17 mouse cellular contexts compared by ENCODE assay signal in the genomic region with DNA sequence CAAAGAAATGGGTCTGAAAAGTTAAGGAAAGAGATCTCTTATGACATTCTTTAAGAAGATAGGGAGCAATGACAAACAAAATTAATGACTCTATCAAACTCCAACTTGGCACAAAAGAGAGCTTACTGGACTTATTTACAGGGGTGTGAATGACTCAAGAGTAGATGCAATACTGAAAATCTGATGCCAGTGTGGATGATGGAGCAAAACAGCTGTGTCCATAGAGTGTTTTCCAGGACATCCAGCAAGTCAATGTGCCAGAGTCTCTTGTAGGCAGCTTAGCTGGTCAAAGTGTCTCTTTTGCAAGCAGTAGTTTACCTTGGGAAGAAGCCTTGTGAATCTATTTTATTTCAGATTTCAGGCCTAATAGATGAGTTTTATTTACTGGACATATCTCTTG.
"Had no signal": no experiment of that assay in that cellular context is flagged by ENCODE, and none has a peak within 500 bp of the region (broad histone marks: within the 10 kb centered on the region; RNA-seq: fewer than 3 reads in every experiment).

No protein-coding gene starts in this region.

- H3K4me2 ChIP-seq: lung, embryonic 14.5 days; midbrain, embryonic 12.5 days; neural tube, embryonic 12.5 days; stomach, embryonic 15.5 days had no signal

- H3K27ac ChIP-seq: liver, embryonic 14.5 days; midbrain, embryonic 10.5 days; midbrain, embryonic 12.5 days; neural tube, embryonic 12.5 days; stomach, embryonic 15.5 days had no signal

- ATAC-seq: midbrain, embryonic 16.5 days had no signal

- H3K9me3 ChIP-seq: midbrain, embryonic 10.5 days; midbrain, embryonic 12.5 days; neural tube, embryonic 12.5 days; stomach, embryonic 15.5 days had no signal

- H3K4me3 ChIP-seq: midbrain, embryonic 10.5 days; midbrain, embryonic 12.5 days; neural tube, embryonic 12.5 days; stomach, embryonic 15.5 days had no signal

- H3K9ac ChIP-seq: liver, embryonic 14.5 days; lung, embryonic 14.5 days; midbrain, embryonic 12.5 days; neural tube, embryonic 12.5 days; stomach, embryonic 15.5 days had no signal

- H3K36me3 ChIP-seq: midbrain, embryonic 10.5 days; midbrain, embryonic 12.5 days; neural tube, embryonic 12.5 days; stomach, embryonic 15.5 days had no signal

- H3K4me1 ChIP-seq: midbrain, embryonic 10.5 days; midbrain, embryonic 12.5 days; neural tube, embryonic 12.5 days; stomach, embryonic 15.5 days had no signal

- H3K27me3 ChIP-seq: midbrain, embryonic 12.5 days; neural tube, embryonic 12.5 days; stomach, embryonic 15.5 days had no signal

- DNase-seq: lung, adult 18-20 months; lung, embryonic 14.5 days; lung, postnatal 10 days; lung, postnatal 4 days; midbrain, embryonic 14.5 days; right cerebral cortex, adult 18-20 months; right cerebral cortex, postnatal 25 days; right cerebral cortex, postnatal 4 days; thymus, adult 18-20 months; thymus, postnatal 14 days; thymus, postnatal 36 days had no signal
